Mouse (Mus musculus) megakaryocyte, embryonic 14.5 days (primary cell): ENCODE measurements around the gene Mapkap1.

Experiments used
- FLI1 ChIP-seq: IDR thresholded peaks from 2 replicates; pipeline ENCODE4 v1.6.1; 2012; ENCODE audit warnings: low read length, inconsistent platforms, mixed read lengths
- GATA1 ChIP-seq: IDR thresholded peaks from 3 replicates; pipeline ENCODE4 v1.6.1; 2012; ENCODE audit warnings: mixed read lengths, low read length, inconsistent platforms, borderline replicate concordance

DNA sequence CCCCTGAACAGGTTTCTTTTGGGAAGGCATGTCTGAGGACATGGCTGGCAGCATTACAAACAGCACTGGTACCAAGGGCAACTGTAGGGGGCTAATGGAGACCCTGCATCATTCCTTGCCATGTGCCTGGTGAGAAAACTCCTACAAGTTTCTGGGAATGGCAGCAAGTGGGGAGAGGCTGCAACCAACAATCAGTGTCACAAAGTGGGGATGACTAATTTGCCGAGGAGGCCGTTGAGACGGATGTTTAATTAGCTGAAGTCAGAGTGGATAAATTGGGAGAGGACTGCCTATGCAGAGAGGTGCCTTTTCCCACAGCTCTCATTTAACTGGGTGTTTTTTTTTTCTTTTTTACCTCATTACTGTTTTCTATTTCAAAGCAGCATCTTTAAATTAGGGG is 137.4 kb downstream of the Mapkap1 start:
- TF ChIP-seq GATA1 (no peak), FLI1 (no peak)
